Mouse (Mus musculus) stomach, embryonic 14.5 days (tissue): ENCODE results near the gene Rhag. TPM values are rescaled to one million over a fixed set of nuclear protein-coding genes. Genes with fewer than 3 reads are reported as not detected.

Source experiments
- ATAC-seq: fragments of 200-750 bp; cut with Nextera tagmentation; 2 replicates; pipeline ENCODE4 v1.8.0; 2017; ENCODE audit warnings: low read depth, moderate TSS enrichment; ENCODE audit not compliant: insufficient number of reproducible peaks, insufficient read depth, low FRiP score
- H3K27ac ChIP-seq: fragments of 300-500 bp; sonication (generic); 2 replicates; pipeline ENCODE4 v1.5.1; 2014; ENCODE audit warnings: mild to moderate bottlenecking, low read length, moderate library complexity, mixed read lengths
- H3K27me3 ChIP-seq: fragments of 300-500 bp; sonication (generic); 2 replicates; pipeline ENCODE4 v1.6.1; 2014; ENCODE audit warnings: low read length, control low read depth, mixed read lengths; ENCODE audit not compliant: control insufficient read depth, insufficient read depth
- H3K36me3 ChIP-seq: fragments of 300-500 bp; sonication (generic); 2 replicates; pipeline ENCODE4 v1.6.1; 2014; ENCODE audit warnings: mild to moderate bottlenecking, control low read depth, low read length, moderate library complexity, mixed read lengths; ENCODE audit not compliant: control insufficient read depth, insufficient read depth
- H3K4me1 ChIP-seq: fragments of 300-500 bp; sonication (generic); 2 replicates; pipeline ENCODE4 v1.6.1; 2014; ENCODE audit warnings: low read length, control low read depth, mixed read lengths; ENCODE audit not compliant: control insufficient read depth, insufficient read depth
- H3K4me2 ChIP-seq: fragments of 300-500 bp; sonication (generic); replicated peaks from 2 replicates; pipeline ENCODE4 v1.6.1; 2014; ENCODE audit warnings: low read depth, low read length, control low read depth
- H3K4me3 ChIP-seq: fragments of 300-500 bp; sonication (generic); 2 replicates; pipeline ENCODE4 v1.5.1; 2014; ENCODE audit warnings: low read depth, low read length, control low read depth
- H3K9ac ChIP-seq: fragments of 300-500 bp; sonication (generic); replicated peaks from 2 replicates; pipeline ENCODE4 v1.6.1; 2014; ENCODE audit warnings: low read depth, mild to moderate bottlenecking, control low read depth, low read length, moderate library complexity, mixed read lengths
- H3K9me3 ChIP-seq: fragments of 300-500 bp; sonication (generic); 2 replicates; pipeline ENCODE4 v1.6.1; 2016; ENCODE audit warnings: low read depth, low read length, control low read depth; ENCODE audit not compliant: control insufficient read depth
- WGBS: fragments of 180-500 bp; shearing (Covaris S2); extraction: QIAGEN DNeasy Blood & Tissue Kit; methylation state at CpG from one replicate; pipeline ENCODE4 v1.1.7; 2014; 5-methylcytosine and 5-hydroxymethylcytosine counted together
- polyA plus RNA-seq: library from polyadenylated mRNA; unstranded; fragments of >200 nt; fragmentation: Nextera tagmentation; extraction: Ambion mirVana; gene quantifications from 2 replicates; pipeline ENCODE4 v1.2.1, GENCODE M21; 2014

The Rhag gene
- polyA plus RNA-seq, 1 experiment from 2014 or later: 0.43 TPM

GRCm38 (mm10) chr17:40855065-40855464 lies 44.1 kb downstream of the Rhag start:
- H3K36me3 ChIP-seq: no peaks in the 10 kb centered on the region
- H3K27ac ChIP-seq: no peak overlapping the region
- no peak overlapping the region for H3K4me3 ChIP-seq
- H3K4me2 ChIP-seq: no peak overlapping the region
- H3K27me3 ChIP-seq: no peaks in the 10 kb centered on the region
- no peaks in the 10 kb centered on the region for H3K9me3 ChIP-seq
- H3K4me1 ChIP-seq: no peaks in the 10 kb centered on the region
- no peak for ATAC-seq
- no peak overlapping the region for H3K9ac ChIP-seq

GRCm38 (mm10) chr17:40868952-40869747 lies 58.2 kb downstream of the Rhag start:
- 34% methylated on average over 10 of the region's 10 CpGs for WGBS
- H3K27me3 ChIP-seq: no peaks in the 10 kb centered on the region
- H3K4me1 ChIP-seq: no peaks in the 10 kb centered on the region
- no peak overlapping the region for H3K4me3 ChIP-seq
- H3K9me3 ChIP-seq: no peaks in the 10 kb centered on the region
- no peak overlapping the region for H3K4me2 ChIP-seq
- H3K27ac ChIP-seq: peak overlapping the region; percentile 21; the same call in 1 of the 2 replicates
- no peaks in the 10 kb centered on the region for H3K36me3 ChIP-seq
- ATAC-seq: peak; percentile 88
- H3K9ac ChIP-seq: no peak overlapping the region

GRCm38 (mm10) chr17:40872626-40873025 lies 61.7 kb downstream of the Rhag start:
- Histone ChIP-seq H3K27me3 (no peaks in the 10 kb centered on the region), H3K27ac (no peak overlapping the region), H3K9me3 (no peaks in the 10 kb centered on the region), H3K9ac (no peak overlapping the region), H3K36me3 (no peaks in the 10 kb centered on the region), H3K4me3 (no peak overlapping the region), H3K4me2 (no peak overlapping the region), H3K4me1 (no peaks in the 10 kb centered on the region)
- ATAC-seq: no peak
- 93% methylated on average over 6 of the region's 6 CpGs for WGBS

GRCm38 (mm10) chr17:40873582-40874011 lies 62.7 kb downstream of the Rhag start:
- Histone ChIP-seq H3K9ac (no peak overlapping the region), H3K4me2 (no peak overlapping the region), H3K36me3 (no peaks in the 10 kb centered on the region), H3K4me1 (no peaks in the 10 kb centered on the region), H3K4me3 (no peak overlapping the region), H3K27ac (no peak overlapping the region), H3K9me3 (no peaks in the 10 kb centered on the region), H3K27me3 (no peaks in the 10 kb centered on the region)
- 42% methylated on average over 2 of the region's 2 CpGs for WGBS
- ATAC-seq: no peak

- Histone ChIP-seq H3K9ac (no peak overlapping the region), H3K27me3 (no peaks in the 10 kb centered on the region), H3K4me2 (no peak overlapping the region), H3K4me3 (no peak overlapping the region), H3K9me3 (no peaks in the 10 kb centered on the region), H3K4me1 (no peaks in the 10 kb centered on the region), H3K36me3 (no peaks in the 10 kb centered on the region), H3K27ac (no peak overlapping the region)
- 78% methylated on average over 3 of the region's 3 CpGs for WGBS
- ATAC-seq: no peak
Observed at GRCm38 (mm10) chr17:40874701-40875100, 63.8 kb downstream of the Rhag start.

GRCm38 (mm10) chr17:40875568-40875967 lies 64.6 kb downstream of the Rhag start:
- H3K4me2 ChIP-seq: no peak overlapping the region
- ATAC-seq: no peak
- no peak overlapping the region for H3K4me3 ChIP-seq
- H3K27me3 ChIP-seq: no peaks in the 10 kb centered on the region
- H3K27ac ChIP-seq: no peak overlapping the region
- H3K36me3 ChIP-seq: no peaks in the 10 kb centered on the region
- H3K9me3 ChIP-seq: no peaks in the 10 kb centered on the region
- no peak overlapping the region for H3K9ac ChIP-seq
- no peaks in the 10 kb centered on the region for H3K4me1 ChIP-seq
- 96% methylated on average over 1 of the region's 1 CpGs for WGBS

- WGBS: 34% methylated on average over 3 of the region's 3 CpGs
Observed at GRCm38 (mm10) chr17:40877741-40878140, 66.8 kb downstream of the Rhag start.

GRCm38 (mm10) chr17:40879528-40879923 lies 68.6 kb downstream of the Rhag start:
- H3K4me3 ChIP-seq: peak overlapping the region; percentile 55
- no peaks in the 10 kb centered on the region for H3K27me3 ChIP-seq
- no peaks in the 10 kb centered on the region for H3K9me3 ChIP-seq
- no peak for ATAC-seq
- no peaks in the 10 kb centered on the region for H3K36me3 ChIP-seq
- no peaks in the 10 kb centered on the region for H3K4me1 ChIP-seq
- H3K9ac ChIP-seq: peak overlapping the region; percentile 31; the same call in 1 of the 2 replicates
- H3K27ac ChIP-seq: no peak overlapping the region
- H3K4me2 ChIP-seq: peak overlapping the region; percentile 83
- WGBS: 13% methylated on average over 6 of the region's 6 CpGs

More at GRCm38 (mm10) chr17:40877741-40878140, 66.8 kb downstream of the Rhag start:
- Histone ChIP-seq H3K4me3 (no peak overlapping the region), H3K27ac (no peak overlapping the region), H3K9me3 (no peaks in the 10 kb centered on the region), H3K4me2 (peak overlapping the region; percentile 24; the same call in 1 of the 2 replicates), H3K36me3 (no peaks in the 10 kb centered on the region), H3K9ac (no peak overlapping the region), H3K27me3 (no peaks in the 10 kb centered on the region), H3K4me1 (no peaks in the 10 kb centered on the region)
- ATAC-seq: no peak
